Mouse (Mus musculus) kidney, embryonic 15.5 days (tissue): ENCODE measurements around the gene Nmnat2. TPM values are rescaled to one million over a fixed set of nuclear protein-coding genes. Genes with fewer than 3 reads are reported as not detected.

Experiments used
- ATAC-seq: fragments of 200-750 bp; cut with Nextera tagmentation; replicated peaks from 2 replicates; pipeline ENCODE4 v1.8.0; 2017; ENCODE audit warnings: moderate TSS enrichment; ENCODE audit not compliant: low FRiP score
- H3K27ac ChIP-seq: fragments of 300-500 bp; sonication (generic); 2 replicates; pipeline ENCODE4 v1.5.1; 2015; ENCODE audit warnings: mild to moderate bottlenecking, inconsistent platforms
- H3K27me3 ChIP-seq: fragments of 300-500 bp; sonication (generic); 2 replicates; pipeline ENCODE4 v1.6.1; 2015; ENCODE audit warnings: inconsistent platforms
- H3K36me3 ChIP-seq: fragments of 300-500 bp; sonication (generic); 2 replicates; pipeline ENCODE4 v1.6.1; 2015; ENCODE audit warnings: inconsistent platforms
- H3K4me1 ChIP-seq: fragments of 300-500 bp; sonication (generic); 2 replicates; pipeline ENCODE4 v1.6.1; 2015; ENCODE audit warnings: inconsistent platforms
- H3K4me2 ChIP-seq: fragments of 300-500 bp; sonication (generic); 2 replicates; pipeline ENCODE4 v1.6.1; 2015; ENCODE audit warnings: moderate library complexity, mild to moderate bottlenecking, inconsistent platforms
- H3K4me3 ChIP-seq: fragments of 300-500 bp; sonication (generic); replicated peaks from 2 replicates; pipeline ENCODE4 v1.5.1; 2015; ENCODE audit warnings: mild to moderate bottlenecking, inconsistent platforms
- H3K9ac ChIP-seq: fragments of 300-500 bp; sonication (generic); 2 replicates; pipeline ENCODE4 v1.6.1; 2015; ENCODE audit warnings: mild to moderate bottlenecking, inconsistent platforms
- H3K9me3 ChIP-seq: fragments of 300-500 bp; sonication (generic); replicated peaks from 2 replicates; pipeline ENCODE4 v1.6.1; 2016; ENCODE audit warnings: inconsistent platforms
- WGBS: fragments of 180-500 bp; shearing (Covaris S2); methylation state at CpG from one replicate; pipeline ENCODE4 v1.1.7; 2015; ENCODE audit warnings: mixed read lengths; 5-methylcytosine and 5-hydroxymethylcytosine counted together
- polyA plus RNA-seq: library from polyadenylated mRNA; unstranded; fragments of >200 nt; fragmentation: Nextera tagmentation; extraction: Ambion mirVana; gene quantifications from 2 replicates; pipeline ENCODE4 v1.2.1, GENCODE M21; 2015

The Nmnat2 gene
- polyA plus RNA-seq, 1 experiment from 2014 or later = 1.9 TPM

DNA sequence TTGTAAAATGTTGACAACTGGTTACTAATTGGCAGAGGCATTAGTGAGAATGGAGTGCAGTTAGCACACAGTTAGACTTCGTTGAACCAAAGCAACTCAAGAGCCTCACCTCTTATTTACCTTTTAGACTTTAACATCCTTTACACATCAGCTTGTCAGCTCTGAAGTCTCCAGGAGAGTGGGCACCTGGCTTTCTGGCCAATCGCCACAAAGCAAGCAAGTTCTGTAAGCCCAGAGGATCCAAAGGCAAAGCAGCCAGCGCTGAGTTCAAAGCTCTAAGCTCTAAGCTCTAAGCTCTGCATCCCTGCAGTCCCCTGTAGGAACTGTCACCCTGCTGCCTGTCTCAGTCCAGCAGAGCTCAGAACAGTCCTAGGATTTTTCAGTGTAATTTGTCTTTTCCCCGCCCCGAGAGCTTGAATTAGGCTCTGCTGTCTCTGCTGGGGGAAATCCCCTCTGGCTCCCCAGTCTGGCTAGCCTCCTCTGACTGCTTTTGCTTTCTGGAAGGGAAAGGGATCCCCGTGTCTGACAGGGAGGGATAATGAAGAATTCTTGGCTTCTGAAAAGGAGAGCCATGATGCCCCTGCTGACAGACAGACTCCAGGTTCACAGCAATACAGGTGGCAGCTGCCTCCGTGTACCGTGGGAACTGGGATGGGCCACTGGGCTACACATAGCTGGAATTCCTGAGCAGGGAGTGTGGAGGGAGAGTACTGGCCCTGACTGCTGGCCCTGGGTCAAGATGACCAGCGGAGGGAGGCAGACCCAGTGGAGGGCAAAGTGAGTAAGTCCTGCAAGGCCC lies 136.8 kb downstream of the Nmnat2 start:
- Histone ChIP-seq H3K9me3 (no peaks in the 10 kb centered on the region), H3K27ac (peak overlapping the region; percentile 74), H3K9ac (no peak overlapping the region), H3K27me3 (no peaks in the 10 kb centered on the region), H3K4me2 (0 out of 2 replicates have a peak overlapping the region, but pooled peaks have one; percentile 6), H3K4me1 (peaks cover 34% of the 10 kb centered on the region), H3K36me3 (no peaks in the 10 kb centered on the region), H3K4me3 (no peak overlapping the region)
- WGBS = 35% methylated on average over 9 of the region's 9 CpGs
- peak; percentile 86 for ATAC-seq

DNA sequence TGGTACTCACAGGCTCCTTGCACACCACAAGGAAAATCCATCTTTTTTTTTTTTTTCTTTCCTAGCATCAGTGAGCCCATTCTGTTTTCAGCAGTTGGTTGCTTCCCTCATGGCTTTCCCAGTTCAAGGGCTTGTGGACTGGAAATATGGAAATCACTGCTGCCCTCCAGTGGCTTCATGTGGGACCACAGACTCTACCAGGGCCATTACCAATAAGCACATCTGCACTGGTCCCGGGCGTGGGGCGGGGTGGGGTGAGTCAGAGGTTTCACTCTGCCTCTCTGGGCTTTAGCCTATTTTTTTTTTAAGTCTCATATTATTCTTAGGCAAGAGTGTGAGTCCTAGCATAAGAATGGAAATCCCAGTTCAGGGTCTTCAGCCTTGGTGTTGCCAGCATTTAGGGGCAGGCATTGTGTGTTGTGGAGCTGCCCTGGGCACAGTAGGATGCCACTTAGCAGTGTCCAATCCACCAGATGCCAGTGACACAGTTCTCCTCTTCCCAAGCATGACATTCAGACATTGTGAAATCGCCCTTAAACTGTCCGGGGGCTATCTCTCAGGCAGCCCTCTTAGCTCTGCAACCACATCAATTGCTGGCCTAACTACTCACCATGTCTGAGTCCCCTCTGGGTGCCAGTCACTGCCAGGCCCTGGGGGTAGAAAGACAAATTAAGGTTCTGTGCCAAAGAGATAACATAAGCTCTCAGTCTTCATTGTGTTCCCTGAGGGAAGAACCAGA lies 137.6 kb downstream of the Nmnat2 start:
- H3K27me3 ChIP-seq = no peaks in the 10 kb centered on the region
- no peak overlapping the region for H3K9ac ChIP-seq
- ATAC-seq = peak; percentile 33; the same call in 1 of the 2 replicates
- WGBS = 61% methylated on average over 5 of the region's 5 CpGs
- no peak overlapping the region for H3K4me3 ChIP-seq
- H3K36me3 ChIP-seq = no peaks in the 10 kb centered on the region
- no peaks in the 10 kb centered on the region for H3K9me3 ChIP-seq
- H3K27ac ChIP-seq = peak overlapping the region; percentile 74
- H3K4me2 ChIP-seq = no peak overlapping the region
- H3K4me1 ChIP-seq = peaks cover 36% of the 10 kb centered on the region

DNA sequence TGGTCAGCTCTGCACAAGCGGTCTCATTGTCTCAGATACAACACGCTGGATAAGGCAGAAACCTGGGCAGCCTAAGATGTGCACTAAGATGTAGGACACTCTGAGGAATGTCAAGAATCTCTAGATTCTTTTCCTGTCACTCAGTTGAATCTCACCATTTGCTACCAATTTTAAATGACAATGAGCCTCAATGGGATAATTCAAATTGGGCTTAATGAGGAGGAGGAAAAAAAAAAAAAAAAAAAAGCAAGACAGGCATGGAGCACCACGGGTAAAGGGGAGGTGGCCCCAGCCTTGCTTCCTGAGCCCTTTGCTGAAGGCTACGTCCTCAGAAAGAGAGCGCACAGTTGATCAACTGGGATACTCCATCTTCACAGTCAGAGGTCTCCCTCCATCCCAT lies 138.4 kb downstream of the Nmnat2 start:
- H3K27ac ChIP-seq = no peak overlapping the region
- no peaks in the 10 kb centered on the region for H3K36me3 ChIP-seq
- H3K27me3 ChIP-seq = no peaks in the 10 kb centered on the region
- H3K9ac ChIP-seq = no peak overlapping the region
- peaks cover 36% of the 10 kb centered on the region for H3K4me1 ChIP-seq
- H3K4me3 ChIP-seq = no peak overlapping the region
- no peak overlapping the region for H3K4me2 ChIP-seq
- H3K9me3 ChIP-seq = no peaks in the 10 kb centered on the region
- no peak for ATAC-seq
- WGBS = 73% methylated on average over 5 of the region's 5 CpGs

DNA sequence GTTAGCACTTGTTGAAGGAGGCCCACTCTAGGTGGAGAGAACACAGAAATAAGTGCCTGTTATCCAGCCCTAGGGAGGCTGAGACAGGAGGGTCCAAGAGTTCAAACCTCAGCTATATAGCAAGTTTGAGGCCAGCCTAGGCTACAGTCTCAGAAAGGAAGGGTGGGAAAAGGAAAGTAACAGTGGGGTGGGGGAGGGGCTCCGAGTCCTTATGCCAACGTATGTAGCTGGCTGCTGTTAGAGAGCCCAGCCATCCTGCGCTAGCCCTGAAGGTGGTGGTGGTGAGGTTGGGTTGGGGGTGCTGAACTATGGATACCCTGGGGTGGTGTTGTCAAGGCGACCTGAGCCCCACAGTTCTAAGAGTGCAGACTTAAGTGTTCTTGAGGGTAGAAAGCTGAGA lies 138.8 kb downstream of the Nmnat2 start:
- no peaks in the 10 kb centered on the region for H3K36me3 ChIP-seq
- no peak for ATAC-seq
- H3K27me3 ChIP-seq = no peaks in the 10 kb centered on the region
- no peak overlapping the region for H3K4me2 ChIP-seq
- no peak overlapping the region for H3K9ac ChIP-seq
- 69% methylated on average over 4 of the region's 4 CpGs for WGBS
- no peaks in the 10 kb centered on the region for H3K9me3 ChIP-seq
- no peak overlapping the region for H3K27ac ChIP-seq
- H3K4me1 ChIP-seq = peaks cover 39% of the 10 kb centered on the region
- H3K4me3 ChIP-seq = no peak overlapping the region

DNA sequence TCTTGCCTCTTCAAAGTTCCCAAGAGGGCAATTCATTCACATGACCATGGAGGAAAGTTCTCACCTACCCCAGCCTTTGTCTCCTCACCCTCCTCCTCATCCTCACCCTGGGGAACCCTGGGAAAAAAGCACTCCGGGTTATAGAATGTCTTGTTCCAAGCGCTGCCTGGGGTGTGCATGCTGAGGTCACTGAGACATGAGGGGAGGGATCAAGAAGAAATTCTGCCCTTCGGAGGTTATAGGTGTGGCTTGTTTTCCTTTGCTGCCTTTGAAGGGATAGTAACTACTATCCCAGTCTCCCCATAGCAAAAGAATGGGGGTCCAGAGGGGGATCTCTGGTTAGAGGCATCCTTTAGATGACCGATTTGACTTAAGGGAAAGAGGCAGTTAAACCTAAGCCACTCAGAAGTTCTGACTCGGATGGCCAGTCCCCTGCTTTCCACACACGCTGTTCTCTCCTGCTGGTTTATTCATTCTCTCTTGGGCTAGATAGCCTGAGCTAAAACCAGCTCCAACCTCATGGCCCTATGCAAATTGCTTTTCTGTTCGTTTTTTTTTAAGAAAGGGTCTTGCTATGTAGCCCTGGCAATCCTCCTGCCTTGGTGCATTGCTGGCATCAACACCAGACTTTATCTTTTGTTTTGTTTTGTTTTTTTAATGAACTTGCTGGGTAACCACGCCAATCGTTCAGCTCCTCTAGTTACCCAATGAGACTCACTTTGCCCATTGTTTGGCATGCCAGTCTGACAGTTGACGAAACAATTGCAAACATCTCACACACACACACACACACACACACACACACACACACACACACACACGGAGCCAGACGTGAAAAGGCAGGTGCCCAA lies 139.7 kb downstream of the Nmnat2 start:
- WGBS = 46% methylated on average over 12 of the region's 12 CpGs
- no peak for ATAC-seq
- no peaks in the 10 kb centered on the region for H3K27me3 ChIP-seq

DNA sequence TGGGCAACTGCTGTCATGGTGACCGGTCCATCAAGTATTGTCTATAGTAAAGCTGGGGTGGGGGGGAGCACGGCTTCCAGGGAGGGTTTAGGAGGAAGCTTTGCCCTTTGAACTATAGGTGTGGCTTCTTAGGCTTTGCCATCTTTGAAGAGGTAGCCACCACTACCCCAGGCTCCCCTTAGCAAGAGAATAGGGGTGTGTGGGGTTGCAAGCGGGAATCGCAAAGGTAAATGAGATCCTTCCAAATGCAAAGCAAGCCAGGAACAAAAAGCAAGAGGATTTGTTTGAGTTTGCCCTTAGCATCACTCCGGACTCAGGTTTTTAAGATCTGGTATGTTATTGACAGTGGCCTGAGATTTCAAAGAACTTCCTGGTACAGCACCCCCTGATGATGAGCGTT lies 140.5 kb downstream of the Nmnat2 start:
- Histone ChIP-seq H3K27ac (peak overlapping the region; percentile 45; the same call in 1 of the 2 replicates), H3K4me3 (no peak overlapping the region), H3K4me2 (no peak overlapping the region), H3K4me1 (peaks cover 45% of the 10 kb centered on the region), H3K36me3 (no peaks in the 10 kb centered on the region), H3K27me3 (no peaks in the 10 kb centered on the region), H3K9ac (no peak overlapping the region), H3K9me3 (no peaks in the 10 kb centered on the region)
- WGBS = 65% methylated on average over 6 of the region's 6 CpGs
- no peak for ATAC-seq

More for the DNA sequence above, 139.7 kb downstream of the Nmnat2 start:
- peaks cover 45% of the 10 kb centered on the region for H3K4me1 ChIP-seq
- H3K9me3 ChIP-seq = no peaks in the 10 kb centered on the region
- no peaks in the 10 kb centered on the region for H3K36me3 ChIP-seq
- H3K4me2 ChIP-seq = no peak overlapping the region
- H3K27ac ChIP-seq = no peak overlapping the region
- no peak overlapping the region for H3K9ac ChIP-seq
- H3K4me3 ChIP-seq = no peak overlapping the region

DNA sequence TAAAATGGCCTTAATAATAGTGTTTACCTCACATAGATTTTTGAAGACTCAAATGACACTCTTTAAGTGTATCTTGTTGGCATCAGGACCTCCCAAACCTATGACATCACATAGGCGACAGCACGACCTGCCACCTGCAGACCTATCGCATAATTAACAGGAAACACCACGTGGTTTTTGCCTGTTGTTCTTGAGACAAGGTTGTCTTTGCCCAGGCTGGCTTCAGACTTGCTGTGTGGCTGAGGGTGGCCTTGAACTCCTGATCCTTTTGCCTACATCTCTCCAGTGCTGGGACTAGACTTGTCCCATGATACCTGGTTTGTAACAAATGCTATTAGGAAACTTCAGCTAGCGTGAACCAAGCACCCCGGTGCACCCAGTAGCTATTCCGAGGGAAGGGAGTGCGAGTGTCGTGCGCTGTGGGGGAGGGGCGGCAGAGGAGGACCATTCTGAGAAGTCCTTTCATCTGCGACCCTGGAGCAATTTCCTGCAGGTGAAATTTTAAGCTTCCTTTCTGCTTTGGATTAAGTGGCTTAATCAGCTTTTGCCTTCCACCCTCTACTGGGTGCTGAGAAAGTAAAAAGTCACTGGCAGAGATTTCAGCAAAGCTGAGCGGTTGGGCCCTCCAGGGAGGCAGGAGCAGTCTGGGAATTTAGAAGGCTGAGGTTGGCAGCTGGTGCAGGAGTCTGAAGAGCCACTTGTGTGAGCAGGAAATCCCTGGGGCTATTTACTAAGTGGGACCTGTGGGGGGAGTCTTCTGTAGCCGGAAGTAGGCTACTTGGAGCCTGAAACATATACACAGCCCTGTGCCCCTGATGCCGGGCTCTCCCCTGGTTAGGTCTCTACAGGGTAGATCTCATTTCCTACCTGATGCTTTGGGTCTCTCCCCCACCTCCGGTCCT lies 141.3 kb downstream of the Nmnat2 start:
- Histone ChIP-seq H3K4me3 (no peak overlapping the region), H3K36me3 (no peaks in the 10 kb centered on the region), H3K9ac (no peak overlapping the region), H3K27me3 (no peaks in the 10 kb centered on the region), H3K4me2 (no peak overlapping the region), H3K9me3 (no peaks in the 10 kb centered on the region), H3K27ac (peak overlapping the region; percentile 45), H3K4me1 (peaks cover 48% of the 10 kb centered on the region)
- 19% methylated on average over 16 of the region's 16 CpGs for whole genome bisulfite sequencing
- peak; percentile 26; the same call in 1 of the 2 replicates for ATAC-seq

DNA sequence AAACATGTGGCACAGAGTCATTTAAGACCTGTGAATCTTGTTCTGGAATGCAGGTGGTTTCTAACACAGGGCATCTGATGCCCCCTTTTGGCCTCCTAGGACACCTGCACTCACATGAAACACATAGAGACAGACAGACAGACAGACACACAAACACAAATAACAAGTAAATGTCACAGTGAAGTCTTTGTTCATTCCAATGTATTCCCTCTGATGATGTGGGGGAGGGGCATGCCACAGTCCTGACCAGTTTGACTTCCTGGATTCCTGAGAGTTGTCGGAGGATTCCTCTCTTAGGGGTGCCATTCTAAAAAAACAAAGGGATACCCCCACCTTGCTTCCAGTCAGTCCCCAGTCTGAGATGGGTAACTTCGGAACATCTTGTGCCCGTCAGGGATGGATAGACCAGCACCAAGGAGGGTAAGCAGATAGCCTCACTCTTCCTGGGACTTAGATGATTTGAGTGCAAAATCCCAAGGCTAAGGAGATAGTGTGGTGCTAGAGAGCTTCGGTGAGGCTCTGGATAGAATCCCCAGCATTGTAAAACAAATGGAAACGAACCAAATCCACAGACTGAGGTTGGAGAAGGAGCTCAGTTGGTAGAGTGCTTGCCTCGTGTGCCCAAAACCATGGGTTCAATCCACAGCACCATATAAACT lies 142.4 kb downstream of the Nmnat2 start:
- Histone ChIP-seq H3K4me2 (no peak overlapping the region), H3K4me1 (peaks cover 43% of the 10 kb centered on the region), H3K4me3 (no peak overlapping the region), H3K9ac (no peak overlapping the region), H3K9me3 (no peaks in the 10 kb centered on the region), H3K27ac (peak overlapping the region; percentile 45), H3K36me3 (no peaks in the 10 kb centered on the region), H3K27me3 (no peaks in the 10 kb centered on the region)
- WGBS = 90% methylated on average over 6 of the region's 6 CpGs
- ATAC-seq = no peak

DNA sequence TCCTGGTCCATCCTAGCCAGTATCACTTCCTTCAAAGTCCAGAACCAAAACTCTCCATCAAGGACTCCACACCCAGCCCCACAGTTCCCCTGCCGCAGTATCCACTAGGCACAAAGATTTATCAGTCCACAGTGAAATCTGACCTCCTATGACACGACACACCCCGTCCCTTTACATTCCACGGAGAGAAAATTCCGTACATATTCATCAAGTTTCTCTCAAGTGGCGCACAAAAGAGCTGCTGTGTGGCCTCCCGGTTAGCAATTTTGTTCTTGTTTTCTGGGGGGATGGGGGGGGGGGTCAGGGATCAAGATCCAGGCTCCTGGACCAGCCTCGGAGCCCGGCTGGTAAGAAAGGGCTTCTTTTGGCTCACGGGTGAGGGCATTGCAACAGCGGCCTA lies 143.8 kb downstream of the Nmnat2 start:
- Histone ChIP-seq H3K36me3 (no peaks in the 10 kb centered on the region), H3K9ac (no peak overlapping the region), H3K27ac (no peak overlapping the region), H3K4me1 (peaks cover 38% of the 10 kb centered on the region), H3K4me3 (no peak overlapping the region), H3K9me3 (no peaks in the 10 kb centered on the region), H3K4me2 (no peak overlapping the region), H3K27me3 (no peaks in the 10 kb centered on the region)
- 51% methylated on average over 11 of the region's 11 CpGs for WGBS
- ATAC-seq = no peak

DNA sequence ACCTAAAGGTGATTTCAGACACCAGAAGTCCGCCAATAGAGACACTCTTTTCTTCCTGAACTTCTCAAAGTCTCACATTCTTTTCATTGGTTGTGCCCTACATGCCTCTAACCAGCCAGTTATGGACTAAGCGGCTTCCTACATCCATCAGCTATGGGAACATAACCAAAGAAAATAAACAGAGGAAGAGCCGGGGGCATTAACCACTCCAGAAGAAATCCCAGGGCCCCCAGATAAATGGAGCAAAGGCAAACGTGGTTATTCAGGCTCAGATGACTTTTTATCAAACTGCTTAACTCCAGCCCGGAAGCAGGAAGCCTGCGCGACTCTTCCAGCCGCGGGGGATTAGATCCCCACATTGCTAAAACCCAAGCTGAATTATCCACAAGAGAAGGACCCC lies 146.1 kb downstream of the Nmnat2 start:
- WGBS = 36% methylated on average over 9 of the region's 9 CpGs
- ATAC-seq = 0 out of 2 replicates have a peak, but pooled peaks have one; percentile 22
- H3K4me2 ChIP-seq = 0 out of 2 replicates have a peak overlapping the region, but pooled peaks have one; percentile 4

More for the DNA sequence above, 146.1 kb downstream of the Nmnat2 start:
- Histone ChIP-seq H3K4me3 (no peak overlapping the region), H3K36me3 (no peaks in the 10 kb centered on the region), H3K27me3 (no peaks in the 10 kb centered on the region), H3K4me1 (peaks cover 39% of the 10 kb centered on the region), H3K9ac (no peak overlapping the region), H3K27ac (peak overlapping the region; percentile 86), H3K9me3 (no peaks in the 10 kb centered on the region)
